Mouse (Mus musculus): ENCODE results near the gene Med11. TPM values are rescaled to one million over a fixed set of nuclear protein-coding genes. Genes with fewer than 3 reads are reported as not detected.

Med11 gene
- polyA plus RNA-seq, 1 experiment from 2014 or later: 19.1 TPM

Small RNA genes within 50 kb of the gene (microRNA-seq; reads per million reads assigned to microRNA genes)
- not detected for gene Mir7115

Other genes with a start within 250 kb of the Med11 start
- gene Slc16a11, start 239.2 kb upstream of the Med11 start, polyA plus RNA-seq (2015; fragmentation: Nextera tagmentation; extraction: Ambion mirVana): 0.73 and 0.83 TPM in 2 replicates
- gene Slc16a13, start 230.9 kb upstream of the Med11 start, polyA plus RNA-seq (2015; fragmentation: Nextera tagmentation; extraction: Ambion mirVana): 4.8 and 7.5 TPM in 2 replicates
- gene Bcl6b, start 222.1 kb upstream of the Med11 start, polyA plus RNA-seq (2015; fragmentation: Nextera tagmentation; extraction: Ambion mirVana): 1.6 and 1.8 TPM in 2 replicates
- gene 0610010K14Rik, start 214.0 kb upstream of the Med11 start, polyA plus RNA-seq (2015; fragmentation: Nextera tagmentation; extraction: Ambion mirVana): 82.5 and 85.7 TPM in 2 replicates
- 6.5 and 7.1 TPM in 2 replicates for gene Gm21988, start 212.1 kb upstream of the Med11 start, polyA plus RNA-seq (2015; fragmentation: Nextera tagmentation; extraction: Ambion mirVana)
- gene Rnasek, start 212.1 kb upstream of the Med11 start, polyA plus RNA-seq (2015; fragmentation: Nextera tagmentation; extraction: Ambion mirVana): 155 and 175 TPM in 2 replicates
- gene Alox12, start 196.6 kb upstream of the Med11 start, polyA plus RNA-seq (2015; fragmentation: Nextera tagmentation; extraction: Ambion mirVana): 19.5 and 21.6 TPM in 2 replicates
- gene Alox12e, start 129.3 kb upstream of the Med11 start, polyA plus RNA-seq (2015; fragmentation: Nextera tagmentation; extraction: Ambion mirVana): 0.06 and 0.10 TPM in 2 replicates
- gene Alox15, start 99.9 kb upstream of the Med11 start, polyA plus RNA-seq (2015; fragmentation: Nextera tagmentation; extraction: Ambion mirVana): 1.1 TPM in 2 replicates
- gene Pelp1, start 41.9 kb upstream of the Med11 start, polyA plus RNA-seq (2015; fragmentation: Nextera tagmentation; extraction: Ambion mirVana): 19.0 and 21.0 TPM in 2 replicates
- 13.0 and 14.9 TPM in 2 replicates for gene Arrb2, start 19.3 kb upstream of the Med11 start, polyA plus RNA-seq (2015; fragmentation: Nextera tagmentation; extraction: Ambion mirVana)
- gene Zmynd15, start 7.5 kb downstream of the Med11 start, polyA plus RNA-seq (2015; fragmentation: Nextera tagmentation; extraction: Ambion mirVana): 0.07 and 0.17 TPM in 2 replicates
- 0.70 and 1.4 TPM in 2 replicates for gene Cxcl16, start 8.1 kb downstream of the Med11 start, polyA plus RNA-seq (2015; fragmentation: Nextera tagmentation; extraction: Ambion mirVana)
- 2.1 and 2.5 TPM in 2 replicates for gene Tm4sf5, start 53.3 kb downstream of the Med11 start, polyA plus RNA-seq (2015; fragmentation: Nextera tagmentation; extraction: Ambion mirVana)
- gene Vmo1, start 62.7 kb downstream of the Med11 start, polyA plus RNA-seq (2015; fragmentation: Nextera tagmentation; extraction: Ambion mirVana): 0.23 and 0.46 TPM in 2 replicates
- gene Gltpd2, start 67.3 kb downstream of the Med11 start, polyA plus RNA-seq (2015; fragmentation: Nextera tagmentation; extraction: Ambion mirVana): 19.6 and 20.0 TPM in 2 replicates
- gene Psmb6, start 73.4 kb downstream of the Med11 start, polyA plus RNA-seq (2015; fragmentation: Nextera tagmentation; extraction: Ambion mirVana): 372 and 419 TPM in 2 replicates
- not detected in 2 replicates for gene Gm40193, start 81.0 kb downstream of the Med11 start, polyA plus RNA-seq (2015; fragmentation: Nextera tagmentation; extraction: Ambion mirVana)
- gene Pld2, start 88.1 kb downstream of the Med11 start, polyA plus RNA-seq (2015; fragmentation: Nextera tagmentation; extraction: Ambion mirVana): 1.3 and 1.5 TPM in 2 replicates
- 3.5 and 5.2 TPM in 2 replicates for gene Mink1, start 111.0 kb downstream of the Med11 start, polyA plus RNA-seq (2015; fragmentation: Nextera tagmentation; extraction: Ambion mirVana)
- not detected in 2 replicates for gene 4930544D05Rik, start 163.9 kb downstream of the Med11 start, polyA plus RNA-seq (2015; fragmentation: Nextera tagmentation; extraction: Ambion mirVana)
- not detected in 2 replicates for gene Chrne, start 167.3 kb downstream of the Med11 start, polyA plus RNA-seq (2015; fragmentation: Nextera tagmentation; extraction: Ambion mirVana)
- 2.8 and 4.7 TPM in 2 replicates for gene Gp1ba, start 187.2 kb downstream of the Med11 start, polyA plus RNA-seq (2015; fragmentation: Nextera tagmentation; extraction: Ambion mirVana)
- 74.2 and 81.0 TPM in 2 replicates for gene Rnf167, start 195.3 kb downstream of the Med11 start, polyA plus RNA-seq (2015; fragmentation: Nextera tagmentation; extraction: Ambion mirVana)
- 72.8 and 73.8 TPM in 2 replicates for gene Slc25a11, start 195.6 kb downstream of the Med11 start, polyA plus RNA-seq (2015; fragmentation: Nextera tagmentation; extraction: Ambion mirVana)
- 1,347 and 1,531 TPM in 2 replicates for gene Pfn1, start 202.7 kb downstream of the Med11 start, polyA plus RNA-seq (2015; fragmentation: Nextera tagmentation; extraction: Ambion mirVana)
- 5.5 and 6.7 TPM in 2 replicates for gene Eno3, start 205.3 kb downstream of the Med11 start, polyA plus RNA-seq (2015; fragmentation: Nextera tagmentation; extraction: Ambion mirVana)
- 69.2 and 72.4 TPM in 2 replicates for gene Spag7, start 217.5 kb downstream of the Med11 start, polyA plus RNA-seq (2015; fragmentation: Nextera tagmentation; extraction: Ambion mirVana)
- 2.8 and 3.6 TPM in 2 replicates for gene Camta2, start 236.2 kb downstream of the Med11 start, polyA plus RNA-seq (2015; fragmentation: Nextera tagmentation; extraction: Ambion mirVana)
- gene Inca1, start 248.2 kb downstream of the Med11 start, polyA plus RNA-seq (2015; fragmentation: Nextera tagmentation; extraction: Ambion mirVana): 1.2 and 1.3 TPM in 2 replicates
- 0.58 and 0.73 TPM in 2 replicates for gene Kif1c, start 248.6 kb downstream of the Med11 start, polyA plus RNA-seq (2015; fragmentation: Nextera tagmentation; extraction: Ambion mirVana)

Data from liver, embryonic 13.5 days (tissue).